15 mouse cellular contexts compared by ENCODE assay signal in genomic region chr9:31857512-31857911, GRCm38 (mm10). TPM values are rescaled to one million over a fixed set of nuclear protein-coding genes. Genes with fewer than 3 reads are reported as not detected.
DNase-seq lines count a peak whose midpoint lies in the region; ATAC-seq and TF ChIP-seq lines count a peak whose summit lies in the region.
"Had no signal": no experiment of that assay in that cellular context is flagged by ENCODE, and none has a peak within 500 bp of the region (broad histone marks: within the 10 kb centered on the region; RNA-seq: fewer than 3 reads in every experiment).

No protein-coding gene starts in this region.

- no peaks in the 10 kb centered on the region for H3K27me3 ChIP-seq in midbrain, embryonic 15.5 days (replicated peaks)
- peaks cover 34% of the 10 kb centered on the region for H3K27me3 ChIP-seq in midbrain, embryonic 10.5 days (ENCODE audit: low read depth, poor library complexity, severe bottlenecking)
- H3K27me3 ChIP-seq in hindbrain, postnatal 0 days (ENCODE audit: insufficient read depth, low read length) = no peaks in the 10 kb centered on the region

- 77% methylated on average over 1 of the region's 1 CpGs for WGBS in midbrain, embryonic 15.5 days
- 90% methylated on average over 1 of the region's 1 CpGs for WGBS in midbrain, embryonic 10.5 days
- 62% methylated on average over 1 of the region's 1 CpGs for WGBS in hindbrain, postnatal 0 days

- no peak overlapping the region for H3K27ac ChIP-seq in midbrain, embryonic 15.5 days
- no peak overlapping the region for H3K27ac ChIP-seq in midbrain, embryonic 10.5 days (replicated peaks)
- no peak overlapping the region for H3K27ac ChIP-seq in hindbrain, postnatal 0 days
- H3K27ac ChIP-seq: heart, embryonic 15.5 days had no signal

- TF ChIP-seq CTCF in hindbrain, postnatal 0 days (IDR thresholded peaks at IDR 0.05; ENCODE audit: low read depth) = no peak

- H3K9ac ChIP-seq in midbrain, embryonic 15.5 days = no peak overlapping the region
- H3K9ac ChIP-seq in hindbrain, postnatal 0 days (replicated peaks; ENCODE audit: low read length) = no peak overlapping the region
- H3K9ac ChIP-seq: heart, embryonic 15.5 days had no signal

- no peak overlapping the region for H3K4me2 ChIP-seq in midbrain, embryonic 15.5 days
- peak overlapping the region; percentile 2; the same call in 1 of the 2 replicates for H3K4me2 ChIP-seq in hindbrain, postnatal 0 days (ENCODE audit: low read depth, low read length)
- H3K4me2 ChIP-seq: heart, embryonic 15.5 days had no signal

- ATAC-seq in frontal cortex, adult (ENCODE audit: low TSS enrichment) = peak; percentile 58
- peak; percentile 75 for ATAC-seq in midbrain, embryonic 15.5 days (replicated peaks)
- ATAC-seq in hindbrain, postnatal 0 days = peak; percentile 49; the same call in 1 of the 2 replicates
- ATAC-seq: intestine, embryonic 16.5 days had no signal

- no peaks in the 10 kb centered on the region for H3K9me3 ChIP-seq in midbrain, embryonic 15.5 days
- H3K9me3 ChIP-seq in midbrain, embryonic 10.5 days (replicated peaks) = no peaks in the 10 kb centered on the region
- no peaks in the 10 kb centered on the region for H3K9me3 ChIP-seq in hindbrain, postnatal 0 days (ENCODE audit: low read length)
- H3K9me3 ChIP-seq: heart, embryonic 15.5 days had no signal

- DNase-seq in frontal cortex, postnatal 25 days (ENCODE audit: low spot score in 2 of 2) = no peak
- no peak for DNase-seq in midbrain, embryonic 10.5 days (ENCODE audit: low spot score)
- DNase-seq in hindbrain, postnatal 0 days (ENCODE audit: low spot score) = peak; percentile 55
- DNase-seq in right cerebral cortex, postnatal 14 days = peak; percentile 27
- no peak for DNase-seq in cerebellum, postnatal 4 days (ENCODE audit: low spot score in 2 of 2)
- no peak for DNase-seq in thymus, postnatal 4 days
- DNase-seq: B cell, adult 2 months; cerebellum, postnatal 25 days; gastrocnemius, postnatal 14 days had no signal

- no peak overlapping the region for H3K4me3 ChIP-seq in midbrain, embryonic 15.5 days
- H3K4me3 ChIP-seq in midbrain, embryonic 10.5 days = no peak overlapping the region
- H3K4me3 ChIP-seq in hindbrain, postnatal 0 days (ENCODE audit: low read length) = no peak overlapping the region
- H3K4me3 ChIP-seq: heart, embryonic 15.5 days had no signal

- no peaks in the 10 kb centered on the region for H3K36me3 ChIP-seq in midbrain, embryonic 15.5 days (replicated peaks)
- no peaks in the 10 kb centered on the region for H3K36me3 ChIP-seq in midbrain, embryonic 10.5 days
- no peaks in the 10 kb centered on the region for H3K36me3 ChIP-seq in hindbrain, postnatal 0 days (ENCODE audit: insufficient read depth, low read length)
- H3K36me3 ChIP-seq: G1E; heart, embryonic 15.5 days had no signal

- H3K4me1 ChIP-seq in midbrain, embryonic 15.5 days = peaks cover 17% of the 10 kb centered on the region
- H3K4me1 ChIP-seq in midbrain, embryonic 10.5 days = peaks cover 15% of the 10 kb centered on the region
- H3K4me1 ChIP-seq in hindbrain, postnatal 0 days (ENCODE audit: insufficient read depth, low read length) = peaks cover 6% of the 10 kb centered on the region

RNA-seq across cellular contexts. Expression of gene Barx2, which starts 55.8 kb away (rescaled TPM):
- 0.17 TPM in 1 of 2 replicates, not detected in the other for polyA plus RNA-seq in midbrain, embryonic 15.5 days (2015; fragmentation: Nextera tagmentation; extraction: Ambion mirVana)
- 0.07 TPM in 1 of 2 replicates, not detected in the other for polyA plus RNA-seq in midbrain, embryonic 10.5 days (2016; fragmentation: Nextera tagmentation; extraction: Ambion mirVana)
- 1.0 and 2.9 TPM in 2 replicates for total RNA-seq in hindbrain, postnatal 0 days (2014; rRNA removed)
- 0.49 TPM in 2 replicates for polyA plus RNA-seq in hindbrain, postnatal 0 days (2015; fragmentation: Nextera tagmentation; extraction: Ambion mirVana)
- polyA plus RNA-seq: G1E; heart, embryonic 15.5 days; liver, adult 2 months had no signal

Comparison
In these comparisons a context has a peak if more than half of its experiments do, and no peak if none do; other contexts are left out.
1. DNase-seq: peak in hindbrain, postnatal 0 days (single experiment) and right cerebral cortex, postnatal 14 days (single experiment); none in frontal cortex, postnatal 25 days (0 of 2), midbrain, embryonic 10.5 days (single experiment), cerebellum, postnatal 4 days (0 of 2) and thymus, postnatal 4 days (single experiment).
2. Peak in every context shown above with its lines, with median percentiles within 50 percentile points of each other: ATAC-seq.